Mouse (Mus musculus): ENCODE measurements around the gene Zfp648. TPM values are rescaled to one million over a fixed set of nuclear protein-coding genes. Genes with fewer than 3 reads are reported as not detected.
A peak's percentile ranks its signal among the peaks of the same experiment; 100 is the strongest.

The Zfp648 gene
- total RNA-seq (2021) = under 1 TPM in 1 of 2 experiments, not detected in 1; 0.20 TPM
- long read RNA-seq, experiment 1 = 0 reads
- long read RNA-seq, experiment 2 = 0 reads

- intact Hi-C loops (cut with DNase I; ENCODE audit: low total_unique reads) = no loop called here
- no peak for DNase-seq
Observed at GRCm38 (mm10) chr1:154200955-154201722, at the start of gene Zfp648. Zfp648 (plus strand) TSS chr1:154201187.

- intact Hi-C loops (cut with DNase I; ENCODE audit: low total_unique reads) = no loop called here
- no peak for DNase-seq
Observed at GRCm38 (mm10) chr1:154152539-154152938, 48.4 kb upstream of the Zfp648 start.

GRCm38 (mm10) chr1:154153800-154154199 lies 47.2 kb upstream of the Zfp648 start:
- intact Hi-C loops (cut with DNase I; ENCODE audit: low total_unique reads) = no loop called here
- DNase-seq = no peak

GRCm38 (mm10) chr1:154156177-154157062 lies 44.6 kb upstream of the Zfp648 start:
- intact Hi-C loops (cut with DNase I; ENCODE audit: low total_unique reads) = no loop called here
- DNase-seq = no peak

GRCm38 (mm10) chr1:154157131-154157530 lies 43.9 kb upstream of the Zfp648 start:
- intact Hi-C loops (cut with DNase I; ENCODE audit: low total_unique reads) = no loop called here
- no peak for DNase-seq

- intact Hi-C loops (cut with DNase I; ENCODE audit: low total_unique reads) = no loop called here
- DNase-seq = no peak
Observed at GRCm38 (mm10) chr1:154167696-154168095, 33.3 kb upstream of the Zfp648 start.

- intact Hi-C loops (cut with DNase I; ENCODE audit: low total_unique reads) = no loop called here
- no peak for DNase-seq
Observed at GRCm38 (mm10) chr1:154175334-154175733, 25.7 kb upstream of the Zfp648 start.

GRCm38 (mm10) chr1:154177781-154178180 lies 23.2 kb upstream of the Zfp648 start:
- intact Hi-C loops (cut with DNase I; ENCODE audit: low total_unique reads) = no loop called here
- no peak for DNase-seq

GRCm38 (mm10) chr1:154178541-154179155 lies 22.3 kb upstream of the Zfp648 start:
- intact Hi-C loops (cut with DNase I; ENCODE audit: low total_unique reads) = no loop called here
- DNase-seq = no peak

GRCm38 (mm10) chr1:154180952-154181351 lies 20.0 kb upstream of the Zfp648 start:
- peak; percentile 73 for DNase-seq
- intact Hi-C loops (cut with DNase I; ENCODE audit: low total_unique reads) = loop anchor here (5.0 to 10.0 kb wide), 4 partner anchors 59 to 289 kb away; partner anchors contain the start of gene Teddm1a

GRCm38 (mm10) chr1:154182396-154183076 lies 18.5 kb upstream of the Zfp648 start:
- intact Hi-C loops (cut with DNase I; ENCODE audit: low total_unique reads) = loop anchor here (5.0 to 10.0 kb wide), 4 partner anchors 60 to 290 kb away; partner anchors contain the start of gene Teddm1a
- DNase-seq = no peak

- intact Hi-C loops (cut with DNase I; ENCODE audit: low total_unique reads) = loop anchor here (5.0 to 10.0 kb wide), 4 partner anchors 61 to 291 kb away; partner anchors contain the start of gene Teddm1a
- DNase-seq = no peak
Observed at GRCm38 (mm10) chr1:154183077-154183751, 17.8 kb upstream of the Zfp648 start.

GRCm38 (mm10) chr1:154188229-154188628 lies 12.8 kb upstream of the Zfp648 start:
- DNase-seq = no peak
- intact Hi-C loops (cut with DNase I; ENCODE audit: low total_unique reads) = loop anchor here (10.0 kb wide), 1 partner anchor 153 kb away; no protein-coding TSS in a partner anchor

GRCm38 (mm10) chr1:154188631-154189030 lies 12.4 kb upstream of the Zfp648 start:
- no peak for DNase-seq
- intact Hi-C loops (cut with DNase I; ENCODE audit: low total_unique reads) = loop anchor here (10.0 kb wide), 1 partner anchor 154 kb away; no protein-coding TSS in a partner anchor

GRCm38 (mm10) chr1:154189842-154190530 lies 11.0 kb upstream of the Zfp648 start:
- DNase-seq = peak; percentile 43

GRCm38 (mm10) chr1:154198896-154199295 lies 2.1 kb upstream of the Zfp648 start:
- intact Hi-C loops (cut with DNase I; ENCODE audit: low total_unique reads) = no loop called here

More at GRCm38 (mm10) chr1:154189842-154190530, 11.0 kb upstream of the Zfp648 start:
- intact Hi-C loops (cut with DNase I; ENCODE audit: low total_unique reads) = loop anchor here (10.0 kb wide), 1 partner anchor 155 kb away; no protein-coding TSS in a partner anchor

GRCm38 (mm10) chr1:154202580-154202979 lies 1.6 kb downstream of the Zfp648 start:
- intact Hi-C loops (cut with DNase I; ENCODE audit: low total_unique reads) = no loop called here
- peak; percentile 30 for DNase-seq

More at GRCm38 (mm10) chr1:154198896-154199295, 2.1 kb upstream of the Zfp648 start:
- no peak for DNase-seq

- intact Hi-C loops (cut with DNase I; ENCODE audit: low total_unique reads) = no loop called here
- DNase-seq = no peak
Observed at GRCm38 (mm10) chr1:154203386-154203785, 2.4 kb downstream of the Zfp648 start.
